30 mouse cellular contexts compared by ENCODE assay signal in genomic region chr7:44537496-44537895, GRCm38 (mm10). TPM values are rescaled to one million over a fixed set of nuclear protein-coding genes. Genes with fewer than 3 reads are reported as not detected.
A peak's percentile ranks its signal among the peaks of the same experiment; 100 is the strongest.
DNase-seq lines count a peak whose midpoint lies in the region; ATAC-seq and TF ChIP-seq lines count a peak whose summit lies in the region.
"Had no signal": no experiment of that assay in that cellular context is flagged by ENCODE, and none has a peak within 500 bp of the region (broad histone marks: within the 10 kb centered on the region; RNA-seq: fewer than 3 reads in every experiment).

No protein-coding gene starts in this region.

- 90% methylated on average over 13 of the region's 13 CpGs for WGBS in heart, embryonic 12.5 days
- 92% methylated on average over 13 of the region's 13 CpGs for WGBS in kidney, embryonic 14.5 days
- 92% methylated on average over 13 of the region's 13 CpGs for WGBS in intestine, embryonic 16.5 days

- no peaks in the 10 kb centered on the region for H3K79me2 ChIP-seq in CH12.LX (replicated peaks; ENCODE audit: control insufficient read depth, extremely low read depth, insufficient read depth, poor library complexity, severe bottlenecking)

- H3K9me3 ChIP-seq in heart, embryonic 12.5 days (replicated peaks) = no peaks in the 10 kb centered on the region
- no peaks in the 10 kb centered on the region for H3K9me3 ChIP-seq in CH12.LX (replicated peaks; ENCODE audit: low read length)
- no peaks in the 10 kb centered on the region for H3K9me3 ChIP-seq in kidney, embryonic 14.5 days (ENCODE audit: control insufficient read depth, low read length)
- no peaks in the 10 kb centered on the region for H3K9me3 ChIP-seq in intestine, embryonic 16.5 days (ENCODE audit: control insufficient read depth, low read length)
- H3K9me3 ChIP-seq: forebrain, embryonic 13.5 days; heart, embryonic 10.5 days; hindbrain, embryonic 12.5 days; limb, embryonic 12.5 days; lung, embryonic 15.5 days; midbrain, embryonic 13.5 days; neural tube, embryonic 13.5 days had no signal

- dilution Hi-C loops in CH12.LX (cut with MboI; ENCODE audit: extremely low pct_ligation_motif_present, extremely low pct_unique_long_range_greater_than_20kb, low sequenced_read_pairs) = no loop called here

- H3K4me3 ChIP-seq in heart, embryonic 12.5 days = no peak overlapping the region
- no peak overlapping the region for H3K4me3 ChIP-seq in CH12.LX (replicated peaks in 1 of 3; ENCODE audit: low read depth in 2 of 3, low read length in 2 of 3, poor library complexity in 1 of 3)
- no peak overlapping the region for H3K4me3 ChIP-seq in kidney, embryonic 14.5 days (ENCODE audit: low read length)
- H3K4me3 ChIP-seq in intestine, embryonic 16.5 days (ENCODE audit: low read length) = no peak overlapping the region
- H3K4me3 ChIP-seq: forebrain, embryonic 13.5 days; heart, embryonic 10.5 days; hindbrain, embryonic 12.5 days; limb, embryonic 12.5 days; lung, embryonic 15.5 days; midbrain, embryonic 13.5 days; neural tube, embryonic 13.5 days had no signal

- in situ Hi-C loops in CH12.LX (cut with MboI; ENCODE audit: low pct_ligation_motif_present, low pct_unique_long_range_greater_than_20kb, low sequenced_read_pairs) = no loop called here

- TF ChIP-seq CTCF in CH12.LX (conservative IDR thresholded peaks at IDR 0.05 in 1 of 2, IDR thresholded peaks at IDR 0.05 in 1 of 2; ENCODE audit: low read depth in 2 of 2, low read length in 2 of 2) = no peak

- no peak for TF ChIP-seq POLR2A in CH12.LX (IDR thresholded peaks at IDR 0.05; ENCODE audit: low read depth, low read length)

- H3K9ac ChIP-seq in heart, embryonic 12.5 days = no peak overlapping the region
- no peak overlapping the region for H3K9ac ChIP-seq in CH12.LX (ENCODE audit: insufficient read depth, low read depth)
- no peak overlapping the region for H3K9ac ChIP-seq in kidney, embryonic 14.5 days (ENCODE audit: low read depth, low read length)
- no peak overlapping the region for H3K9ac ChIP-seq in intestine, embryonic 16.5 days (ENCODE audit: low read depth, low read length)
- H3K9ac ChIP-seq: lung, embryonic 15.5 days; midbrain, embryonic 13.5 days; neural tube, embryonic 13.5 days had no signal

- no peak overlapping the region for H3K27ac ChIP-seq in heart, embryonic 12.5 days (ENCODE audit: poor library complexity, severe bottlenecking)
- H3K27ac ChIP-seq in CH12.LX (ENCODE audit: insufficient read depth, low read depth) = 0 out of 2 replicates have a peak overlapping the region, but pooled peaks have one; percentile 61
- H3K27ac ChIP-seq in kidney, embryonic 14.5 days (ENCODE audit: low read depth, low read length) = no peak overlapping the region
- H3K27ac ChIP-seq in intestine, embryonic 16.5 days (ENCODE audit: low read length) = no peak overlapping the region
- H3K27ac ChIP-seq: forebrain, embryonic 13.5 days; heart, embryonic 10.5 days; hindbrain, embryonic 12.5 days; kidney, postnatal 0 days; limb, embryonic 12.5 days; lung, embryonic 15.5 days; macrophage; midbrain, embryonic 13.5 days; neural tube, embryonic 13.5 days had no signal

- DNase-seq in heart, adult 11 months = peak; percentile 87
- DNase-seq in CH12.LX (ENCODE audit: extremely low read depth) = no peak
- peak; percentile 71 to 81 for DNase-seq in cerebellum, adult 18-20 months
- DNase-seq in cerebellum, postnatal 10 days = peak; percentile 84 to 85
- no peak for DNase-seq in lung, postnatal 4 days
- DNase-seq: adrenal gland, postnatal 14 days; gastrocnemius, postnatal 14 days; heart, postnatal 36 days; kidney, adult 18-20 months; layer of hippocampus, postnatal 36 days; retina, postnatal 1 day; right cerebral cortex, postnatal 14 days; thymus, postnatal 14 days had no signal

- H3K27me3 ChIP-seq in heart, embryonic 12.5 days (replicated peaks) = no peaks in the 10 kb centered on the region
- no peaks in the 10 kb centered on the region for H3K27me3 ChIP-seq in CH12.LX (replicated peaks)
- H3K27me3 ChIP-seq in kidney, embryonic 14.5 days (ENCODE audit: control insufficient read depth, insufficient read depth, low read length) = no peaks in the 10 kb centered on the region
- H3K27me3 ChIP-seq in intestine, embryonic 16.5 days (replicated peaks; ENCODE audit: control insufficient read depth, insufficient read depth, low read length) = no peaks in the 10 kb centered on the region
- H3K27me3 ChIP-seq: forebrain, embryonic 13.5 days; hindbrain, embryonic 12.5 days; limb, embryonic 12.5 days; lung, embryonic 15.5 days; midbrain, embryonic 13.5 days; neural tube, embryonic 13.5 days had no signal

- H3K4me1 ChIP-seq in heart, embryonic 12.5 days (replicated peaks) = no peaks in the 10 kb centered on the region
- peaks cover 50 to 64% of the 10 kb centered on the region in 2 experiments for H3K4me1 ChIP-seq in CH12.LX (ENCODE audit: control insufficient read depth in 1 of 2, insufficient read depth in 2 of 2)
- no peaks in the 10 kb centered on the region for H3K4me1 ChIP-seq in kidney, embryonic 14.5 days (ENCODE audit: control insufficient read depth, insufficient read depth, low read length)
- H3K4me1 ChIP-seq in intestine, embryonic 16.5 days (ENCODE audit: control insufficient read depth, insufficient read depth, low read length) = no peaks in the 10 kb centered on the region
- H3K4me1 ChIP-seq: forebrain, embryonic 13.5 days; heart, embryonic 10.5 days; hindbrain, embryonic 12.5 days; limb, embryonic 12.5 days; lung, embryonic 15.5 days; midbrain, embryonic 13.5 days; neural tube, embryonic 13.5 days had no signal

- no peak overlapping the region for H3K4me2 ChIP-seq in heart, embryonic 12.5 days
- H3K4me2 ChIP-seq in CH12.LX (ENCODE audit: insufficient read depth, low read depth, poor library complexity, severe bottlenecking) = no peak overlapping the region
- no peak overlapping the region for H3K4me2 ChIP-seq in kidney, embryonic 14.5 days (replicated peaks; ENCODE audit: low read depth, low read length)
- H3K4me2 ChIP-seq in intestine, embryonic 16.5 days (ENCODE audit: low read depth, low read length) = no peak overlapping the region
- H3K4me2 ChIP-seq: forebrain, embryonic 13.5 days; hindbrain, embryonic 12.5 days; limb, embryonic 12.5 days; lung, embryonic 15.5 days; midbrain, embryonic 13.5 days; neural tube, embryonic 13.5 days had no signal

- TF ChIP-seq RAD21 in CH12.LX (IDR thresholded peaks at IDR 0.05; ENCODE audit: low read depth, low read length) = no peak

- peaks cover 99% of the 10 kb centered on the region for H3K36me3 ChIP-seq in heart, embryonic 12.5 days
- H3K36me3 ChIP-seq in CH12.LX (replicated peaks in 1 of 2; ENCODE audit: control insufficient read depth in 1 of 2, insufficient read depth in 1 of 2, low read length in 1 of 2) = peaks cover 72 to 91% of the 10 kb centered on the region in 2 experiments
- peaks cover 95% of the 10 kb centered on the region for H3K36me3 ChIP-seq in kidney, embryonic 14.5 days (ENCODE audit: control insufficient read depth, insufficient read depth, low read length)
- peaks cover 15% of the 10 kb centered on the region for H3K36me3 ChIP-seq in intestine, embryonic 16.5 days (ENCODE audit: control insufficient read depth, insufficient read depth, low read length)

- no peak for TF ChIP-seq EP300 in CH12.LX (IDR thresholded peaks at IDR 0.05; ENCODE audit: low read length)

- no peak for ATAC-seq in heart, embryonic 12.5 days (ENCODE audit: insufficient number of reproducible peaks, low FRiP score)
- ATAC-seq in kidney, embryonic 14.5 days (ENCODE audit: low FRiP score, low TSS enrichment) = no peak
- ATAC-seq in intestine, embryonic 16.5 days = no peak
- ATAC-seq: forebrain, embryonic 13.5 days; midbrain, embryonic 13.5 days had no signal

TF ChIP-seq in CH12.LX, 34 proteins besides CTCF, POLR2A, EP300 and RAD21 (continues in another document):
- TF ChIP-seq TCF12 (IDR thresholded peaks at IDR 0.05; ENCODE audit: low read depth, low read length) = no peak

RNA-seq across cellular contexts. Expression of gene Spib, which starts 5.6 kb away (rescaled TPM):
- polyA plus RNA-seq in heart, embryonic 12.5 days (2016; fragmentation: Nextera tagmentation; extraction: Ambion mirVana) = 0.15 TPM in 1 of 2 replicates, not detected in the other
- 135 and 200 TPM in 2 replicates for total RNA-seq in CH12.LX (2012; rRNA removed)
- total RNA-seq in CH12.LX (2014; rRNA removed) = 162 and 194 TPM in 2 replicates
- 279 and 336 TPM in 2 replicates for polyA plus RNA-seq in CH12.LX (2012; ENCODE audit: insufficient read length, low read depth)
- polyA plus RNA-seq in kidney, embryonic 14.5 days (2014; fragmentation: Nextera tagmentation; extraction: Ambion mirVana) = not detected in 2 replicates
- 0.39 and 0.48 TPM in 2 replicates for polyA plus RNA-seq in intestine, embryonic 16.5 days (2015; fragmentation: Nextera tagmentation; extraction: Ambion mirVana)
- total RNA-seq: granulocyte monocyte progenitor cell, adult 5-6 weeks had no signal
- polyA plus RNA-seq: embryonic facial prominence, embryonic 11.5 days; forebrain, embryonic 13.5 days; midbrain, embryonic 13.5 days; stomach, embryonic 14.5 days had no signal

RNA-seq across cellular contexts. Expression of gene Pold1, which starts 11.2 kb away (rescaled TPM):
- polyA plus RNA-seq in heart, embryonic 12.5 days (2016; fragmentation: Nextera tagmentation; extraction: Ambion mirVana) = 63.1 and 68.1 TPM in 2 replicates
- total RNA-seq in CH12.LX (2012; rRNA removed) (103 and 131 TPM in 2 replicates), CH12.LX (2014; rRNA removed) (44.2 and 49.3 TPM in 2 replicates)
- polyA plus RNA-seq in CH12.LX (2012; ENCODE audit: insufficient read length, low read depth) = 61.4 and 67.6 TPM in 2 replicates
- polyA plus RNA-seq in kidney, embryonic 14.5 days (2014; fragmentation: Nextera tagmentation; extraction: Ambion mirVana) = 51.6 and 69.5 TPM in 2 replicates
- polyA plus RNA-seq in intestine, embryonic 16.5 days (2015; fragmentation: Nextera tagmentation; extraction: Ambion mirVana) = 68.5 and 76.4 TPM in 2 replicates

RNA-seq across cellular contexts. Expression of gene Mybpc2, which starts 13.0 kb away (rescaled TPM):
- polyA plus RNA-seq in heart, embryonic 12.5 days (2016; fragmentation: Nextera tagmentation; extraction: Ambion mirVana) = 0.94 and 1.2 TPM in 2 replicates
- total RNA-seq in CH12.LX (2012; rRNA removed) = 3.0 and 5.0 TPM in 2 replicates
- total RNA-seq in CH12.LX (2014; rRNA removed) = 2.0 TPM in 2 replicates
- polyA plus RNA-seq in CH12.LX (2012; ENCODE audit: insufficient read length, low read depth) = 8.3 and 8.6 TPM in 2 replicates
- polyA plus RNA-seq in kidney, embryonic 14.5 days (2014; fragmentation: Nextera tagmentation; extraction: Ambion mirVana) = 0.06 and 0.18 TPM in 2 replicates
- 0.38 and 0.45 TPM in 2 replicates for polyA plus RNA-seq in intestine, embryonic 16.5 days (2015; fragmentation: Nextera tagmentation; extraction: Ambion mirVana)
- total RNA-seq: granulocyte monocyte progenitor cell, adult 5-6 weeks had no signal
- polyA plus RNA-seq: brain, embryonic 14.5 days; embryonic facial prominence, embryonic 11.5 days; liver, adult 2 months; macrophage had no signal

RNA-seq across cellular contexts. Expression of gene Nr1h2, which starts 16.3 kb away (rescaled TPM):
- polyA plus RNA-seq in heart, embryonic 12.5 days (2016; fragmentation: Nextera tagmentation; extraction: Ambion mirVana) = 54.7 and 55.3 TPM in 2 replicates
- 36.8 and 50.0 TPM in 2 replicates for total RNA-seq in CH12.LX (2012; rRNA removed)
- 13.9 and 14.2 TPM in 2 replicates for total RNA-seq in CH12.LX (2014; rRNA removed)
- 40.5 and 43.8 TPM in 2 replicates for polyA plus RNA-seq in CH12.LX (2012; ENCODE audit: insufficient read length, low read depth)
- 69.1 and 69.8 TPM in 2 replicates for polyA plus RNA-seq in kidney, embryonic 14.5 days (2014; fragmentation: Nextera tagmentation; extraction: Ambion mirVana)
- 79.3 and 83.3 TPM in 2 replicates for polyA plus RNA-seq in intestine, embryonic 16.5 days (2015; fragmentation: Nextera tagmentation; extraction: Ambion mirVana)

RNA-seq across cellular contexts. Expression of gene Napsa, which starts 34.7 kb away (rescaled TPM):
- polyA plus RNA-seq in heart, embryonic 12.5 days (2016; fragmentation: Nextera tagmentation; extraction: Ambion mirVana) = 0.12 TPM in 1 of 2 replicates, not detected in the other
- total RNA-seq in CH12.LX (2012; rRNA removed) (194 and 200 TPM in 2 replicates), CH12.LX (2014; rRNA removed) (133 and 175 TPM in 2 replicates)
- polyA plus RNA-seq in CH12.LX (2012; ENCODE audit: insufficient read length, low read depth) = 239 and 253 TPM in 2 replicates
- 5.0 and 7.0 TPM in 2 replicates for polyA plus RNA-seq in kidney, embryonic 14.5 days (2014; fragmentation: Nextera tagmentation; extraction: Ambion mirVana)
- 3.4 and 3.9 TPM in 2 replicates for polyA plus RNA-seq in intestine, embryonic 16.5 days (2015; fragmentation: Nextera tagmentation; extraction: Ambion mirVana)
- total RNA-seq: gastrocnemius, postnatal 14 days had no signal

Comparison
In these comparisons a context has a peak if more than half of its experiments do, and no peak if none do; other contexts are left out.
1. DNase-seq: peak in heart, adult 11 months (single experiment), cerebellum, adult 18-20 months (2 of 2) and cerebellum, postnatal 10 days (2 of 2); none in CH12.LX (single experiment) and lung, postnatal 4 days (0 of 2).
2. RNA of gene Spib, which starts 5.6 kb away (polyA plus RNA-seq): 279 to 336 TPM in CH12.LX; 0.39 to 0.48 TPM in intestine, embryonic 16.5 days, 0.15 TPM in heart, embryonic 12.5 days and not detected in kidney, embryonic 14.5 days; every median in the first group is over 100 times any median in the second.